Mouse (Mus musculus): ENCODE measurements at regions not wholly inside any gene's neighbourhood (a gene's known extent, or its start where the extent isn't known, plus 50 kb on each side); places are given as distances from the start of the nearest gene placed in this dataset.

DNA sequence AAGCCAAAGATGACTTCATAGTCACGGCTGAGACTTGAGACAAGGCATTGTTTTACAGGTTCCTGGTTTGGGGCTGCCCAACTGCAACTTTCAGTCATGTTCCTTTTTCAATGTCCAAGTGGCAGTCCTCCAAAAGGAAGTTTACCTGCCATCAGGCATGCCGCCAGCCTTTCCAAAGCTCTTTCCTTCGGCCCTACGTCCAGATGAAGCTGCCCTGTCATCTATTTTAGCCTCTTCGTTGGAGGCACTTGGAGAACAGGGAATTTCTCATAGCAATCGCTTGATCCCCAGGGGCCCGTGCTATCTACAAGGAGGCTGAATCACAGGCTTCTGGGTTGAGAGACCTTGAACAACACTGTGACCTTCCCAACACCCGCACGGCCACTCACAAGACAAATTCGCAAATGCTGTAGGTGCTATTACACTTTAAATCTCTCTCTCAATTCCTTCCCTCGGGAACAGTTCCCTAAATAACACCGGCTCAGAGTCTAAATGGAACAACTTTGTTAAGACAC, 468.4 kb downstream of the Efna5 start:
- DNase-seq, result no peak

DNA sequence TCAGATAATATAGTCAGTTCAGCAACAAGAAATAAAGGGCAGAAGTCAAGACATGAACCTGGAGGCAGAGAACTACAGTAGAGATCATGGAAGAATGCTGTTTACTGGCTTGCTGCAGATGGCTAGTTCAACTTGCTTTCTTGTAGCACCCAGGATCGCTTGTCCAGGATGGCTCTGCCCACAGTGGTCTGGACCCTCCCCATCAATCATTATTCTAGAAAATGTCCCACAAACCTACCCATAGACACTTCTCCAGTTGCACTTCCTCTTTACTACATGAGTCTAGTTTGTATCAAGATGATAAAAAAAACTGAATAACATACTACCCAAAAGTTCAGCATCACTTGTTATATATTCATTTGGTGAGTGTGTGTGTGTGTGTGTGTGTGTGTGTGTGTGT, 477.4 kb downstream of the Efna5 start:
- no peak for DNase-seq

DNA sequence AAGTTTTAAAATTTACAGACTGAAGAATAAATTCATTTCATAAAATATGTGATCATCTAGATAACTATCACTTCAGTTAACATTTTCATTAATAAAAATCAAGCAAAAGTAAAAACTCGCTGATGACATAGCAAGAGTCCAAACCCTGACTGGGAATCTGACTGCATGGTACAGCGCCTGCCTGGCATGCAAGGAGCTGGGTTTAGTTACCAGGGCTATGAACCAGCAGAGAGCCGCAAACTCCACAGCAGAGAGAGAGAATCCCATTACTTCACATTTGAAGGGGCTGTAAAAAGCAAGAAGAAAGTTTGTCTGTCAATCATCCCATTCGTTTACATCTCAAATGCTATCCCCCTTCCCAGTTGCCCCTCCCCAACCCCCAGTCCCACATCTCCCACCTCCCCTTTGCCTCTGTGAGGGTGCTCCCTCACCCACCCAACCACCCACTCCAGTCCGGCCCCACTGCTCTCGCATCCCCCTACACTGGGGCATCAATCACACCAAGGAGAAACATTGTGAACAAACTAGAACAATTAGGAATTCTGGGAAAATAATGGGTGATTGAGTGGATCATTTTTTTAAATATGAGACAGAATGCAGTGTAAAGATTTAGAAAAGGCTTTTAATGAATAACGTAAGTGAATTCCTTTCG, 487.6 kb downstream of the Efna5 start:
- DNase-seq, result no peak

DNA sequence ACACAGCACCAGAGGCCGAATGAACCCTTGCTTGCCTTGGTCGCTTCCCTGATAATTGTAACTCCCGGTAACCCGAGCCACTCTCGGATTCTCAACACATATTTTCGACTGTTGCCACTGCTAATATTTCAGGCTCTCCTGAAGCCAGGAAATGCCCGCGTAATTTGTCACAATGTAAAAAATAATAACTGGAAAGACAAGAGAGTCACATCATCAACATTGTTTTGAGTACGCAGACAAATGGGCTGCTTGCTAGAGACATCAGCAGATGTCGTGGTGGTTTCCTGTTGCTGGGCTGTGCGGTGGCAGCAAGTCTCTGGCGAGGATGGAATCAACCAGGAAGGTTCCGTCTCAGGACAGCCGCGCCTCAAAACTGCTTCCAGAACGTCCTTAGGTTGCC, 497.1 kb downstream of the Efna5 start:
- DNase-seq, result no peak

- DNase-seq, result no peak
Observed at GRCm38 (mm10) chr17:62378868-62379417, 502.2 kb downstream of the Efna5 start.

GRCm38 (mm10) chr17:62369100-62369499, 512.0 kb downstream of the Efna5 start:
- no peak for DNase-seq

DNA sequence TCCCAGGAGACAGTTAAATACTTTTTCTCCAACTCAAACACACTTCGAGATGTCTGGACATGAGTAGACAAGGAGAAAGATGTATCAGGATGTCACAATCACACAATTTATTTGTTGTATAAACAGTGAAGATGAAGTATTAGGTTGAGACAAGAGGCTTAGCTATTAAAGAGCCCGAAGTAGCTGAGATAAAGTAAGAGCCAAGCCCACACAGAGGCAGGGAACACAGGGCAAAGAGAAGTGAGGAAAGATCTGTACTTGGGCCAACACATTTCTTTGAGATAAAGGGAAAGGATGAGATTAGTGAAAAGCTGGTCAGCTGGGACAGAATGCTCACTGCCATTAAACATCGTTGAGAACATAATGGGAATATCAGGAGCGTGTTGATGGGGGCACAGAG, 513.2 kb downstream of the Efna5 start:
- DNase-seq, result no peak

DNA sequence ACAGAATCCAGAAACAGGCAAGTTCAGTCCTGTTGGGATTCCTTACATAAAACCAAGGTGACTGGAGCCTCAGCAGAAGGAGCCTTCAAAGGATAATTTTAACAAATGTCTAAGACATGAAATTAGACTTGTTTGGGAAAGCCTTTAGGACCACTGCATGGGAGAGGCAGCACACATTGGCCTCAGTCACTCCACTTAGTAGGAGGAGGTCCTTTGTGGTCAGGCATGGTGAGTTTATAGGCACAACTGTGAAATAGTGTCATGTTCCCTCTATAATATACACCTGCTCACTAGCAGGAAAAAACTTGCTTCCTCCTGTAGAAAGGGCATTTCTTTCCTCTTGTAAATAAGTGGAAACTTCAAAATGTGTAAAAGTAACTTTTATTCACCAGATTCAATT, 522.8 kb downstream of the Efna5 start:
- DNase-seq, result no peak

DNA sequence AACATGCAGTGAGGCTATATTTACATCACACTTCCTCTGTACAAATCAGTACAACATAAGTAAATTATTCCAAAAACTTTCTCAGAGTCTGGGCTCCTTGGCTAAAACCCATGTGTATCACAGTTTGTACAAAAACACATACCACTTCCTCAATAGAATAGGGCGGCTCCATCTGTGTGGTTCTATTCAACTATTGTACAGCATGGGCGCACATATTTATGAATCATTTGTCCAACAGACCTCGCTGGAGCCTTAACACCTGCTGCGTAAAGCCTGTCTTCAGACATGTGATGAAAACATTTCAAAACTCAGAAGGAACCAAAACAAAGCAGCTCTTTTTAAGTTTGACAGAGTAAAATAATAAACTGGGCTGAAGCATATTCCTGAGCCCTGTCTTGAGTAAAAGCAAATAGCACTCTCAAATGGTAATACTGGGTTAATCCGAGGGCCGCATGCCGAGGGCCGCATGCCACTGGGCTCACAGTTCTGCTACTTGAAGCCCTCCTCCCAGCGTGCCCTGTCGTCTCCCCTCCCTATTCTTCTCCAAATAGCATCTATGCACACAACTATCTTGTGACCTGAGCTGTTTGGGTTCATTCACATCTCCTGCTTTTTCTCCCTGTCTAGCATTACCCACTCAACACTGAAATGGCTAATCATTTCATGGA, 543.1 kb downstream of the Efna5 start:
- DNase-seq, result no peak

GRCm38 (mm10) chr17:62330226-62330625, 550.9 kb downstream of the Efna5 start:
- no peak for DNase-seq

- no peak for DNase-seq
Observed at GRCm38 (mm10) chr17:62326844-62327243, 554.3 kb downstream of the Efna5 start.

- DNase-seq, result no peak
Observed at GRCm38 (mm10) chr17:62319033-62319432, 562.1 kb downstream of the Efna5 start.

- DNase-seq, result no peak
Observed at GRCm38 (mm10) chr17:62310059-62310458, 571.1 kb downstream of the Efna5 start.

DNA sequence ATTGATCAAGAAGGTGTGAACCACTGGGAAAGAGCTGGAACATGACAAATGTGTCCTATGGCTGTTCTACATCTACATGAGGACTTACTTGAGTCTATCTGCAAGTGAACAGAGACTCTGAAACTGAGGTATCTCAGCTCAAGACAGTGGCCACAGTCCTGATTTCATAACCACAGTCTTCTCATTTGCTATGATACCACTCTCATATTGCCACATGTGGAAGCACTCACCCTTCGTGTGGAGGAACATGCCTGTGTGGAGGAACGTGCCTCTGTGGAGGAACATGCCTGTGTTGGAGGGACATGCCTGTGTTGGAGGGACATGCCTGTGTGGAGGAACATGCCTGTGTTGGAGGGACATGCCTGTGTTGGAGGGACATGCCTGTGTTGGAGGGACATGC, 574.0 kb downstream of the Efna5 start:
- no peak for DNase-seq

DNA sequence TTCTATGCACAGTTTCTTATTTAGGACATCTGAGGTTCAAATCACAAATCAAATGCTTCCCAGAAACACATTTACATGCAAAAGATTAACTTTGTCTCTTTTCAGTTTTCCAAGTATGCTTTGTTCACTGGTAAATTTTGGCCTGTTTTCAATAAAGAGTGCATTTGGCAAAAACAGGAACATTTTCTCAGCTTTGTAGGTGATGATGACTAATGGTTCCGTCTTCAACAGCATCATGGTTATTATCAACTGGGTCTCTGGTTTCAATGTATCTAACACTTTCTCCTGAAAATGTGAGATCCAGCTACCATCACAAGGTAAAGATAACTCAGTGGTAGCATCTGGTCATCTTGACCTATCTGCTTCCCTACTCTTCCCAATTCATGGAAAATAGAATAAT, 574.6 kb downstream of the Efna5 start:
- no peak for DNase-seq

DNA sequence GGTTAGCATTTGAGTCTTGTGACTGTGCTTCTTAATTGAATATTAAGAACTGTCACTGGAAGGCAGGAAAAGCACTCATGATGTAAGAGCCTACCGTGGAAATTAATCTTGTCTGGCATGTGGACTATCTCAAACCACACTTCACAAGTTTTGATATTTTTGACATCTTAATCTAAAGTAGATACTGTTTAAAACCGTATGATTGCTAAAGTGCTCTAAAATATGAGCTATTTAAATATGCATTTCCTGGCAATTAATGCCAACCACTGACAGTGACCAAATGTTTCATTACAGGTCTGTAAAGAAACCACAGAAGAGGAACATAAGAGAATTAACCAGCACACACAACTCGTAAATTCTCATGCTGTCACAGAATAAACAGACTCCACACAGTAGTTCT, 576.0 kb downstream of the Efna5 start:
- no peak for DNase-seq

GRCm38 (mm10) chr17:62304073-62304472, 577.0 kb downstream of the Efna5 start:
- no peak for DNase-seq

- no peak for DNase-seq
Observed at GRCm38 (mm10) chr17:62299875-62300274, 581.2 kb downstream of the Efna5 start.

- no peak for DNase-seq
Observed at GRCm38 (mm10) chr17:62297393-62298060, 583.6 kb downstream of the Efna5 start.

- no peak for DNase-seq
Observed at GRCm38 (mm10) chr17:62295412-62295811, 585.7 kb downstream of the Efna5 start.

DNA sequence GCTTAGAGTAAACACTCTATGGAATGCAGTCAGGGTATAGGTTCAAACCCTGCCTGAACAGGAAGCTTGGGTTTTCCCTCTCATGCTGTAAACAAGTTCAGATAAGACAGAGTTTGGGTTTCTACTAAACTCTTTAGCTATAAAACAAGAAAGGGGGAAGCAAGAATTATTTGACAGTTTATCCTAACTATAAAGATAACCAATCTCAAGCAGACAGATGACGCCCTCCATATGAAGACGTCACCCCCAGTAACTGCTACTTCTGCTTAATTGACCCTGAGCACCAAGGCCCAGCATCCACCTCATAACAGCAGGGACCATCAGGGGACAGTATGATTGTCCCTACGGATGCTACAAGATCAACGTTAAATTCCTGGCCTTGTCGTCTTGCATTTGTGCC, 588.4 kb downstream of the Efna5 start:
- DNase-seq, result no peak

DNA sequence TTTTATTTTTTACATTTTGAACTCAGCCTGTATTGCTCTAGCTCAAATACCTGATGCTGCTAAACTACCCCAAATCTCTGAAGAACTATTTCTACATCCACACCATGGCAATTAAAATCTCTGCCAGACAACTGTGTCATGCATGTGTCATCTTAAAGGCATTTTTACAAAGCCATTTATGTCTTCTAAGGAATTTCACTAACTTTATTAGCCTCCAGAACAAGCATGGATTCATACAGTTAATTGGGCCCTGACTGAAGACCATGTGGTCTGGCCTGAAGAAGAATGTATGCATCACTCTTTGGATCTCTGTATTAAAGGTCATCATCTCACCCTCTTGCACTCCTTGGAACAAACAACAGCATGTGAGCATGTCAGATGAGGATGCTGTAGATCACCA, 593.5 kb downstream of the Efna5 start:
- no peak for DNase-seq

DNA sequence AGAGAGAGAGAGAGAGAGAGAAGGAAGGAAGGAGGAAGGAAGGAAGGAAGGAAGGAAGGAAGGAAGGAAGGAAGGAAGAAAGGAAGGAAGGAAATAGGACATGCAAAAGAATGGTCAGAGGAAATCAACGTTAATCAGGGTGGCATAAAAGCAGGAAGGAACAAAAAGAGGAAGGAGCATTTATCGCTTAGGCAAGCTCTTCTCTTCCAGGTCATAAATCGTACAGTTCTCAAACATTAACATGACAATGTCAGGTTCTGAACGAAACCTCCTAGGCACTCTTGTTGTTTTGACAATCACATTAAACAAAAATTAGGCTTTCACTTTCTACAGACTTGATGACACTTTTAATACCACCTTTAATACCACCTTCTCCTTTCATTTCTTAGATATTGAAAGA, 594.0 kb downstream of the Efna5 start:
- no peak for DNase-seq

Data from cerebellum, adult 9-11 months (tissue).